Mouse (Mus musculus) spleen, postnatal 14 days (tissue): ENCODE results near the gene Cxxc4.

Source experiments
- DNase-seq, 2 experiments: peaks; one replicate each; pipeline ENCODE4 v3.0.0; 2021 to 2022; ENCODE audit warnings: low spot score in 2 of 2

The Cxxc4 gene

DNA sequence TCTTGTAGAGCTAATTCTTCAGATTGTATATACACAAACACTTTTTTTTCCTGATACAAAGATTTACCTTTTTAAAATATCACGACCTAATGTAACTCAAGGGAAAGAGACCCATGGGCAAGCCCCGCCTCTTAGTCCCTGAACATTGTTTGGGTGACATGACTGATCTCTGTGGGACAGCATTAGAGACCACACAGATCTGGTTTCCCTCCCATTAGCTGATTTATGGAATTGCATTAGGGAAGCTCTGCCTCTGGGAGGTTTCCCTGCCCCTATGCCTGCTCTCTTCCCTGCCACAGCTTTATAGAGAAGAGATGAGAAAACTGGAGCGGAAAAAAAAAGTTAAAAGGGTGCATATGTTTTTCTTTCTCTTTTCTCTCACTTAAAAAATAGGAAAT is 7.6 kb downstream of the Cxxc4 start:
- DNase-seq, result no peak

DNA sequence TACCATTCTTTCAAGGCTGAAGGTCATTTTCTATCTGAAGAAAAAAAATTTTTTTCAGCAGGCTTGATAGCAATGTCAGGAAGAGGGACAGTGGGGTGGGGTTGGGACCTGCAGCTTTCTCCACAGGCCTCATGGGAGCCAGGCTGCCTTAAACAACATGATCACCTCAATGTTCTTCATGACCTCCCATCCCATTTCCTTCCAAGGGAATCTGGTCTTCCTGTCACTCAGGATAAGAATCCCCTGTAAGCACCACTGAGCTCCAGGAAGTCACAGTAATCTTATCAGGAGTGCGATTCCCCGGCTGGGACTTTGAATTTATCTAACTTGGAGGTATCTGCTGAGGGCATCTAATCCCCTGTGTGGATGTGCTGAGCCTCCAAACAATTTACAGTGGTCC is 17.9 kb downstream of the Cxxc4 start:
- no peak for DNase-seq

DNA sequence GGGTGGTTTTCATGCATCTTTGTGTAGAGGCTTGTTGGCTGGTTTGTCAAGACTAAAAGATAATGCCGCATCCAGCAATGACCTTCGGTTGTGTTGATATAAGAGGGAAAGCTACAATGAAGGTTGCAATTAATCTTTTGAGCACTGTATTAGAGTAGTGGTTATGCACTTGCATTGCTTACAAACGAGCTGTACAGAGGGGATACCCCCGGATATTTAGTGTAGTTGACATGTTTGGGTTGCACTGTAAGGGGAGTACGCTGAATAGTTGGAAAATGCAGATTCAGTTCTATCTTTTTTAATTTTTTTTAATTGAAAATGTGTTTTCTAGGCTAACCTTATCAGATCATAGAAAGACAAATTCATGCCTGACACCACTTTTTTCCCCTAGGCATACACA is 22.4 kb downstream of the Cxxc4 start:
- DNase-seq, result no peak

DNA sequence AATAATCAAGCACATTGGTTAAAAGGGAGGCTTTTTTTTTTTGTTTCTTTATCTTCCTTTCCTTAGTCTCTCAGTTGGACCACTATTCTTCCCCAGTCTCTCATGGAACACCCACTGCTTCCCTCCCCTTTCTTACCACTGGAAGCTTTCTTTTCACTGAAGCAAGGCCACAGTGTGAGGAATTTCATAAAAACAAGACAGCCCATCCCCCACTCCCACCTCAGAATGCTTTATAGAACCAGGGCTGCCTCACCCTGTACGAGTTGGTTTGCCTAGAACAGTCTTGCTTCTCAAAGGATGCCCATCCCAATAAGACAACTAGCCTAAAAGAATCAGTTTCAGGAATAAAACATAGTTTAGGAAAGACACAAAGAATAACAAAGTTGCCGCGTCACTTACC is 23.0 kb downstream of the Cxxc4 start:
- DNase-seq, result no peak

DNA sequence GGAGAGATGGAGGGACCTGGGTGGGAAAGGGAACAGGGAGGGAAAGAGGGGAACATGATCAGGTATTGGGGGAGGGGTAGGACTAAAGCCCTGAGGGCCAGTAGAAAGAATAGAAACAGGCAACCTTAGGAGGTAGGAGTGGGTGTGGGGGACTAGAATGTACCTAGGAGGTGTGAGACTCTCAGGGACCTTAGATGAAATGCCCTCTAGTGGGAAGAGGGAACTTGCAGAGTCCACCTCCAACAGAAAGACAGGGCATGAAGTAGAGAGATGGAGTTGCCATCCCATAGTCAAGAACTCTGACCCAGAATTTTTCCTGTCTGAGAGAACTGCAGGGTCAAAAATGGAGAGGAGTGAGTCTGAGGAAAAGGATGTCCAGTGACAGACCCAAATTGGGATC is 43.4 kb downstream of the Cxxc4 start:
- no peak for DNase-seq

DNA sequence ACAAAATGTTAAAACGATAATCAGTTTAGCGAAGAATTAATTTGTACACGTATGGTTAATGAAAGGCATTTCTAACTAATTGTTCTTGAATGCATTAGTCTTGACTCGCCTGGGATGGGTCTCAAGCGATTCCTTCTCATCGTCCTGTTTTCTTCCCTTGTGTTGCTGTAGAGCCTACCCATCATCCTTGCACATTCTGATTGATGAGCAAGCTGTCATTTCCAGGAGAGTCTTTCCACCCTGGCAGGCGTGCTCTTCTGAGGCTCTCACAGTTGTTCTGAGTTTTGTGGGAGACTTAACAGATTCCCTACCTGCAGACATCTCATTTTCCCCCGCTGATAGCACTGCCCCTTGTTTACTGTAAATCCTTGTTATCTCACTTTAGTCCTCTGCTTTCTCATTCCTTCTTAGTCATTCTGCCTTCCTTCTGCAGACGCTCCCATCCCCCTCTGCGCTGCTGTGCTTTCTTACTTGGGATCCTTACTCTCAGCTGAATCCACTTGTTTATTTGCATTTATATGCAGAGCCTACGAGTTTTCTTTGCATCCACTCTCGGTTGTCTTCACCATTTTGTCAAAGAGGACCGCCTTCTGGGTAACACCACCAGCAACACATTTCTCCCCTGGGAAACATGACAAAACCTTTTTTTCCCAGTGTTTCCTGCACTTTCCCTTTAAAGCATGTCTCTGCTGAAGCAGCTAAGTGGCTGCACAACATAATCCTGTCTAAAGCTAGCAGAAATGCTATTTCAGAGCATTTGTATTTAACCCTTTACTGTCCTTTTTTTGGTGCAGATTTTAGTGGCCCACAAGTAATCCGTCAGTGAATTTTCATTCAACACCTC is 45.5 kb downstream of the Cxxc4 start:
- no peak for DNase-seq

DNA sequence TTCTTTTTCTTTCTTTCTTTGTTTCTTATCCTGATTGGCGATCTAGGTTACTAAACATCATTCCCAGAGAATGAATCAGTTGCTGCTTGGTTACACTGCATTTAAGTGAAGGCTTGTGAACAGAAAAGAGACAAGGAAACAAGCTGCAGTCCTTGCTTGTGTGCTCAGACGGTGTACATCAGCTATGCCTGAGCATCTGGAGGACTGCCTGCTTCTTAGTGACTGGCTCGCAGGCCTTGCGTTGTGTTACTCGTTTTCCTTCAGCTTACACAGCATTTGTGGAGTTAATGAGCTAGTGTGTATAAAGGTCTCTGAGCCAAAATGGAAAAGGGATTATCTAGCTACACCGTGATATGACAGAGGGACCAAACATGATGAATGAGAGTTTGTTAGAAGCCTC is 58.9 kb downstream of the Cxxc4 start:
- DNase-seq, result no peak

DNA sequence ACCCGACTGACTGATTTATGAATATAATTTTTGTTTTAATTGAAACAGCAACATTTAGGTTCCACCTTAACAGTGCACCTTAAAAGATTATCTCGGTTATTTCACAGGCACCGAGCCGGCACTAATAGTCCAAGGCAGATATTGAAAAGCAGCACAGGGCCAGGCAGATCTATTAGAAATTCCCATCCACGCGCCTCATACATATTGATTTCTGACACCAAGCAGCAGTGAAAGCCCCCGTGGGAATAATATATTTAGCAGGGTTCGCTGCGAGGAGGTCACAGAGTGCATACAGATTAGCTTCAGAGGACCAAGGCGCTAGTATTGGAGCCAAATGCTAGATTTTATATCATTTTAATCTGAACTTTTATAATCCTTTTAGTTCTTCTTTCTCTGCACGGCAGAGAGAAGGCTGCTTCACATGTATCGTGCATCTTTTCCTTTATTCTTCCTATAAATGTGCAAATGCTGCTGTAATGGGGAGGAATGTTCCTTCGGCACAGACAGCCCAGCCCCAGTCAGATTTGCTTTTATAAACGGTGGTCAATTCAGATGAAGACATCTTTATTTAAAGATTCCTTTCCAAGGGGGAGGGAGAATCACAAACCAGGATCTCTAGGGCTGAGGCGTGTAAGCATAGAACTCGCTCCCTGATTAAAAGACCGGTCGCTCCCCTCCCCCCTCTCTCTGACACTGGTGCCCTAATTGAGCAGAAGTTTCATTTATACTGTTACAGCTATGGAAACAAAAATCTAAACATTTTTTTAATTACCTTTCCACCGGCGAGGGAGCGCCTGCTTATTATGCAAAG is 66.6 kb downstream of the Cxxc4 start:
- no peak for DNase-seq

DNA sequence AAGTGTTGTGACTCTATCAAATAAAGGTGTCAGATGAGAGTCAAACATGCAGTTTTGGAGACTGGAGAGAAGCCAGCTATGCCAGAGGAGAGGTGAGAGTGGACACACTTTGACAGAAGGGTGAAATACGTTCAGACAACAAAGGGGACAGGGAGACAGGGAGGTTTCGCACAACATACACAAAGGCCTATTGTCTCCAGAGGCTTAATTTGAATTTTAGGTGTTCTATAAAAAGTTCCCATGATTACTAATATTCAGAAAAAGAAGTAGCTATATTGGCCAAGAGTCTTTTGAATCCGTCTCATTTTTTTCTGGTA is 67.2 kb downstream of the Cxxc4 start:
- no peak for DNase-seq

DNA sequence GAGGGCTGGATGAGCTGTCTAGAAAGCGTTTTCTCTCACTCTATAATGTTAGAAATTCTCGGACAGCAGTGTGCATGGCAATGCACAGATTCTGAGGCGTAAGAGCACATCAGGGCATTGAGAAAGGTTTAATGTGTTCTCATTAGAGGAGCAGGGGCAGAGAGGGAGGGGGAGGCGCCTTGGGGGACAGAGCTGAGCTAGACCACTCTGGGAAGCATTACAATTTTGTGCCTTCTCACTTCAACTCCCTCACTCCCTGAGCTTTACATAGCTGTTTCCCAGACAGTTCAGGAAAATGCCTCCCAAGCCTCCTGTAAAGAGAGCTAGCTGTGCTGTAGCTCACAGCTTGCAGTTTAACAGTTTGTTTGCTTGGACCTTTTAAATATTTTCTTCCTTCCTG is 70.2 kb downstream of the Cxxc4 start:
- no peak for DNase-seq

DNA sequence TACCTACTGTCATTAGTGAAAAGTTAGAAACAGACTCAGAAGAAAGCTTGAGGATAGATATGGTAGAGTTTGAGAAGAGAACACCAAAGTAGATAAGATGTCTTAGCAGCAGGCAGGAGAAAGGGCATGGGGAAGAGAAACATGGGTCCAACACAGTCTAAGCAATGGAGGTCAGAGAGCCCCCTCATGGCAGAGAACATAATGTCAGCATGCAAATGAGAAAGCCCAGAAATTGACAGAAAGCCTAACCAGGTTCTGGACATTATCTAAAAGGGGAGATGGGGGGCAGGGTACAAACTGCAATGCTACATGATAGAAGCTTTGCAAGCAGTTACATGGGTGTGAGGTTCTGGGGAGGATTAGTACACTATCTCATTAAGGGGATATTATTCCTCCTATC is 71.5 kb downstream of the Cxxc4 start:
- DNase-seq, result no peak
